Mouse (Mus musculus): ENCODE measurements around the gene Bcan.

The Bcan gene

DNA sequence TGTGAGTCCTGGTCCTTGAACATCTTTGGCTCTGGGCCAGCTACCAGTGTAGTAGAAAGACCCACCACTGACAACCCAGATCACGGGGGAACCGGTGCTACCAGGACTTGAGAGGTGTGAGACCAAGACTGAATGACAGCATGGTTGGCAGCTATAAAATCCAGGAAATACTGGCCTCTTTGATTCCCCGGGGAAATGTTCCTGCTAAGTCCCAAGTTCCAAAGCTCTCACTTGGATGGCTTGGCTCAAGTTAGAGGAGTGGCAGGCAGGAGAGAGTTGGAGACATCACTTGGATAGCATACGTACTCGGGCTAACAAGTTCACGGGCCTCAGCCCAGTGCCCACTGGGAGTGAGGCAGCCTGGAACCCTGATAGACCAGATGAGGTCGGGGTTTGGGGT lies 56.4 kb downstream of the Bcan start:
- DNase-seq = no peak

DNA sequence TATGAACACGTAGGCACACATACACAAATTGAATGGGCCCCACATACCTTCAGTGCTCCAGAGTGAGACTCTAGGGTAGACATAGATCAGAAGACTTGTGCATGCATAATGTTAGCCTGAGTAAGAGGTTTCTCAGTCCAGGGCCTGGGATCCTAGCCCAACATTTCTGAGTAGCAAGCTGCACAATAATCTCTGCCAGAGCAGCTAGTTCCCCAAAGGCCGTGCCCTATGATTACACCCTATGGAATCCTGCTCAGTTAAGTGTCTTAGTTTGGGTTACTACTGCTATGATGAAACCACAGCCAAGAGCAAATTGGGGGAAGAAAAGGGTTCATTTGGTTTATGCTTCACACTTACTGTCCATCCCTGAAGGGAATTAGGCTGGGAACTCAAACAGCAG lies 57.6 kb downstream of the Bcan start:
- no peak for DNase-seq

DNA sequence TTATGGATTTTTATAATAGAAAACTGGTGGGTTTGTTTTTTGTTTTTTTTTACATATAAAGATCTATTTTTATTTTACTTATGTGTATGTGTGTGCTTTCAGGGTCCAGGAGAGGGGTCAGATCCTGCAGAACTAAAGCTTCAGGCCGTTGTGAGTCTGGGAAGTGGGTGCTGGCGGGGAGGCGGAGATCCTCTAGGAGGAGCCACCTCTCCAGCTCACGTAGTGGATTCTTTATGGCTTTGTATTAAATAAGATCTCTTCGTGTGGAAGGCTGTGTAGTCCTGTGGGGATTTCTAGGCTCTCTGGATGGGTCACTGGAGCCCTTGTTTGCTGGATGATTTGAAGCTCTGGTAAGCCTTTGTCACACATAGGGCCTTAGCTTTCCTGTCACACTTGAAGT lies 59.4 kb downstream of the Bcan start:
- DNase-seq = no peak
